Mouse (Mus musculus): Measurements from ENCODE around the gene Dglucy. TPM values are rescaled to one million over a fixed set of nuclear protein-coding genes. Genes with fewer than 3 reads are reported as not detected.

Dglucy gene
- 0.48 and 1.9 TPM in 2 replicates for polyA plus RNA-seq (2011; ENCODE audit: insufficient read depth, insufficient read length, low read depth, missing spikeins)

- Histone ChIP-seq H3K9me3 (replicated peaks; ENCODE audit: control insufficient read depth, insufficient read depth, low read length, poor library complexity, severe bottlenecking) (no peaks in the 10 kb centered on the region), H3K4me1 (ENCODE audit: control insufficient read depth, insufficient read depth, low read length) (no peaks in the 10 kb centered on the region), H3K4me3 (ENCODE audit: low read depth, low read length) (no peak within 1 kb of the TSS; the same call in 1 of the 2 replicates), H3K27ac (ENCODE audit: insufficient read depth, low read length) (no peak within 1 kb of the TSS), H3K36me3 (ENCODE audit: control insufficient read depth, insufficient read depth, low read length, poor library complexity, severe bottlenecking) (no peaks in the 10 kb centered on the region), H3K27me3 (ENCODE audit: control insufficient read depth, insufficient read depth, low read length, poor library complexity, severe bottlenecking) (no peaks in the 10 kb centered on the region), H3K9ac (ENCODE audit: low read depth, poor library complexity, severe bottlenecking) (no peak within 1 kb of the TSS)
- TF ChIP-seq CTCF (IDR thresholded peaks at IDR 0.05; ENCODE audit: low read depth, low read length) (no peak), POLR2A (IDR thresholded peaks at IDR 0.05; ENCODE audit: insufficient read depth, low read length) (no peak), EP300 (IDR thresholded peaks at IDR 0.05; ENCODE audit: insufficient read depth, low read depth, low read length) (no peak)
Observed at GRCm38 (mm10) chr12:100778934-100779865, at the start of gene Dglucy. TSS of gene Dglucy (plus strand) at chr12:100779057.

- TF ChIP-seq EP300 (IDR thresholded peaks at IDR 0.05; ENCODE audit: insufficient read depth, low read depth, low read length) (no peak), POLR2A (IDR thresholded peaks at IDR 0.05; ENCODE audit: insufficient read depth, low read length) (no peak), CTCF (IDR thresholded peaks at IDR 0.05; ENCODE audit: low read depth, low read length) (no peak)
- Histone ChIP-seq H3K4me3 (ENCODE audit: low read depth, low read length) (no peak overlapping the region), H3K36me3 (ENCODE audit: control insufficient read depth, insufficient read depth, low read length, poor library complexity, severe bottlenecking) (no peaks in the 10 kb centered on the region), H3K4me1 (ENCODE audit: control insufficient read depth, insufficient read depth, low read length) (no peaks in the 10 kb centered on the region), H3K9me3 (replicated peaks; ENCODE audit: control insufficient read depth, insufficient read depth, low read length, poor library complexity, severe bottlenecking) (no peaks in the 10 kb centered on the region), H3K27me3 (ENCODE audit: control insufficient read depth, insufficient read depth, low read length, poor library complexity, severe bottlenecking) (no peaks in the 10 kb centered on the region), H3K27ac (ENCODE audit: insufficient read depth, low read length) (no peak overlapping the region), H3K9ac (ENCODE audit: low read depth, poor library complexity, severe bottlenecking) (no peak overlapping the region)
Observed at GRCm38 (mm10) chr12:100735156-100735555, 43.7 kb upstream of the Dglucy start.

- H3K4me1 ChIP-seq (ENCODE audit: control insufficient read depth, insufficient read depth, low read length): no peaks in the 10 kb centered on the region
- no peak overlapping the region for H3K4me3 ChIP-seq (ENCODE audit: low read depth, low read length)
- no peak overlapping the region for H3K9ac ChIP-seq (ENCODE audit: low read depth, poor library complexity, severe bottlenecking)
- no peaks in the 10 kb centered on the region for H3K27me3 ChIP-seq (ENCODE audit: control insufficient read depth, insufficient read depth, low read length, poor library complexity, severe bottlenecking)
- H3K9me3 ChIP-seq (replicated peaks; ENCODE audit: control insufficient read depth, insufficient read depth, low read length, poor library complexity, severe bottlenecking): no peaks in the 10 kb centered on the region
- H3K27ac ChIP-seq (ENCODE audit: insufficient read depth, low read length): no peak overlapping the region
- no peaks in the 10 kb centered on the region for H3K36me3 ChIP-seq (ENCODE audit: control insufficient read depth, insufficient read depth, low read length, poor library complexity, severe bottlenecking)
- TF ChIP-seq CTCF (IDR thresholded peaks at IDR 0.05; ENCODE audit: low read depth, low read length): no peak
- no peak for TF ChIP-seq EP300 (IDR thresholded peaks at IDR 0.05; ENCODE audit: insufficient read depth, low read depth, low read length)
- no peak for TF ChIP-seq POLR2A (IDR thresholded peaks at IDR 0.05; ENCODE audit: insufficient read depth, low read length)
Observed at GRCm38 (mm10) chr12:100735581-100735980, 43.3 kb upstream of the Dglucy start.

GRCm38 (mm10) chr12:100738498-100738897, 40.4 kb upstream of the Dglucy start:
- no peak overlapping the region for H3K27ac ChIP-seq (ENCODE audit: insufficient read depth, low read length)
- no peak for TF ChIP-seq EP300 (IDR thresholded peaks at IDR 0.05; ENCODE audit: insufficient read depth, low read depth, low read length)
- TF ChIP-seq CTCF (IDR thresholded peaks at IDR 0.05; ENCODE audit: low read depth, low read length): no peak
- TF ChIP-seq POLR2A (IDR thresholded peaks at IDR 0.05; ENCODE audit: insufficient read depth, low read length): no peak
- H3K9me3 ChIP-seq (replicated peaks; ENCODE audit: control insufficient read depth, insufficient read depth, low read length, poor library complexity, severe bottlenecking): no peaks in the 10 kb centered on the region
- H3K4me1 ChIP-seq (ENCODE audit: control insufficient read depth, insufficient read depth, low read length): no peaks in the 10 kb centered on the region
- H3K27me3 ChIP-seq (ENCODE audit: control insufficient read depth, insufficient read depth, low read length, poor library complexity, severe bottlenecking): no peaks in the 10 kb centered on the region
- no peak overlapping the region for H3K4me3 ChIP-seq (ENCODE audit: low read depth, low read length)
- H3K36me3 ChIP-seq (ENCODE audit: control insufficient read depth, insufficient read depth, low read length, poor library complexity, severe bottlenecking): no peaks in the 10 kb centered on the region
- H3K9ac ChIP-seq (ENCODE audit: low read depth, poor library complexity, severe bottlenecking): no peak overlapping the region

GRCm38 (mm10) chr12:100739011-100739570, 39.8 kb upstream of the Dglucy start:
- TF ChIP-seq EP300 (IDR thresholded peaks at IDR 0.05; ENCODE audit: insufficient read depth, low read depth, low read length) (no peak), POLR2A (IDR thresholded peaks at IDR 0.05; ENCODE audit: insufficient read depth, low read length) (no peak), CTCF (IDR thresholded peaks at IDR 0.05; ENCODE audit: low read depth, low read length) (no peak)
- Histone ChIP-seq H3K27ac (ENCODE audit: insufficient read depth, low read length) (no peak overlapping the region), H3K4me3 (ENCODE audit: low read depth, low read length) (no peak overlapping the region), H3K9ac (ENCODE audit: low read depth, poor library complexity, severe bottlenecking) (no peak overlapping the region), H3K36me3 (ENCODE audit: control insufficient read depth, insufficient read depth, low read length, poor library complexity, severe bottlenecking) (no peaks in the 10 kb centered on the region), H3K9me3 (replicated peaks; ENCODE audit: control insufficient read depth, insufficient read depth, low read length, poor library complexity, severe bottlenecking) (no peaks in the 10 kb centered on the region), H3K27me3 (ENCODE audit: control insufficient read depth, insufficient read depth, low read length, poor library complexity, severe bottlenecking) (no peaks in the 10 kb centered on the region), H3K4me1 (ENCODE audit: control insufficient read depth, insufficient read depth, low read length) (no peaks in the 10 kb centered on the region)

- H3K9ac ChIP-seq (ENCODE audit: low read depth, poor library complexity, severe bottlenecking): no peak overlapping the region
- no peak for TF ChIP-seq POLR2A (IDR thresholded peaks at IDR 0.05; ENCODE audit: insufficient read depth, low read length)
- no peak for TF ChIP-seq EP300 (IDR thresholded peaks at IDR 0.05; ENCODE audit: insufficient read depth, low read depth, low read length)
- TF ChIP-seq CTCF (IDR thresholded peaks at IDR 0.05; ENCODE audit: low read depth, low read length): no peak
- H3K36me3 ChIP-seq (ENCODE audit: control insufficient read depth, insufficient read depth, low read length, poor library complexity, severe bottlenecking): no peaks in the 10 kb centered on the region
- H3K27ac ChIP-seq (ENCODE audit: insufficient read depth, low read length): no peak overlapping the region
- no peaks in the 10 kb centered on the region for H3K4me1 ChIP-seq (ENCODE audit: control insufficient read depth, insufficient read depth, low read length)
- H3K9me3 ChIP-seq (replicated peaks; ENCODE audit: control insufficient read depth, insufficient read depth, low read length, poor library complexity, severe bottlenecking): no peaks in the 10 kb centered on the region
- H3K27me3 ChIP-seq (ENCODE audit: control insufficient read depth, insufficient read depth, low read length, poor library complexity, severe bottlenecking): no peaks in the 10 kb centered on the region; the same call in 1 of the 2 replicates
- H3K4me3 ChIP-seq (ENCODE audit: low read depth, low read length): no peak overlapping the region
Observed at GRCm38 (mm10) chr12:100740313-100740712, 38.5 kb upstream of the Dglucy start.

Measured in ES-Bruce4 (cell line).